Mouse (Mus musculus): Measurements from ENCODE around the gene Kptn. TPM values are rescaled to one million over a fixed set of nuclear protein-coding genes. Genes with fewer than 3 reads are reported as not detected.

Kptn gene
- polyA plus RNA-seq (2012; rRNA removed; ENCODE audit: low replicate concordance): 13.4 and 26.8 TPM in 2 replicates

DNA sequence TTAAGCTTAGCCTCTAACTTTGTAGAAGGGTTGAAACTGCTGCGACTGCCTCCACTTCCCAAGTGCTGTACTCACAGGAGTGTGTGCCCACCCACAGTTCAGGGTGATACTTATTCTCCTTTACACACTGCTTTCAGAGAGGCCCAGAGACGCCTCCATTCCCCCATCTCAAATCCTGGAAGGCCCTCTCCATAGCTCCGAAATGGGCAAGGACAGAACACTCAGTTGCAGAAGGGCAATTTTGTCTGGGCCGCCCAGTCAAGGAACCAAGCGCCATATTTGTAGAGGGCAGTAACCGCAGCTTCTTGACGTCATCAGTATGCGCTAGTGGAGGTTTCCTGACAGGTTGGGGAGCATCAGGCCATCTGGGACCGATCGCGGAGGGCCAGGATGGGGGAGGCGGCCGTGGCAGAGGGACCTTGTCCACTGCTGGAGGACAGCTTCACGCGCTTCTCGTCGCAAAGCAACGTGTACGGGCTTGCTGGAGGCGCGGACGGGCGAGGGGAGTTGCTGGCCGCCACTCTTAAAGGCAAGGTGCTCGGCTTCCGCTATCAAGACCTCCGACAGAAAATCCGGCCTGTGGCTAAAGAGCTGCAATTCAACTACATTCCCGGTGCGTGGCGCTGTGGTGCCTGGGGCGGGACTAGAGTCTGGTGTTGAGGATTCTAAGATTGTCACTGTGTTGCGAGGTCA, at the start of gene Kptn:
Kptn (plus strand) TSS at position 327 of the 693 bp plus-strand sequence.

DNA sequence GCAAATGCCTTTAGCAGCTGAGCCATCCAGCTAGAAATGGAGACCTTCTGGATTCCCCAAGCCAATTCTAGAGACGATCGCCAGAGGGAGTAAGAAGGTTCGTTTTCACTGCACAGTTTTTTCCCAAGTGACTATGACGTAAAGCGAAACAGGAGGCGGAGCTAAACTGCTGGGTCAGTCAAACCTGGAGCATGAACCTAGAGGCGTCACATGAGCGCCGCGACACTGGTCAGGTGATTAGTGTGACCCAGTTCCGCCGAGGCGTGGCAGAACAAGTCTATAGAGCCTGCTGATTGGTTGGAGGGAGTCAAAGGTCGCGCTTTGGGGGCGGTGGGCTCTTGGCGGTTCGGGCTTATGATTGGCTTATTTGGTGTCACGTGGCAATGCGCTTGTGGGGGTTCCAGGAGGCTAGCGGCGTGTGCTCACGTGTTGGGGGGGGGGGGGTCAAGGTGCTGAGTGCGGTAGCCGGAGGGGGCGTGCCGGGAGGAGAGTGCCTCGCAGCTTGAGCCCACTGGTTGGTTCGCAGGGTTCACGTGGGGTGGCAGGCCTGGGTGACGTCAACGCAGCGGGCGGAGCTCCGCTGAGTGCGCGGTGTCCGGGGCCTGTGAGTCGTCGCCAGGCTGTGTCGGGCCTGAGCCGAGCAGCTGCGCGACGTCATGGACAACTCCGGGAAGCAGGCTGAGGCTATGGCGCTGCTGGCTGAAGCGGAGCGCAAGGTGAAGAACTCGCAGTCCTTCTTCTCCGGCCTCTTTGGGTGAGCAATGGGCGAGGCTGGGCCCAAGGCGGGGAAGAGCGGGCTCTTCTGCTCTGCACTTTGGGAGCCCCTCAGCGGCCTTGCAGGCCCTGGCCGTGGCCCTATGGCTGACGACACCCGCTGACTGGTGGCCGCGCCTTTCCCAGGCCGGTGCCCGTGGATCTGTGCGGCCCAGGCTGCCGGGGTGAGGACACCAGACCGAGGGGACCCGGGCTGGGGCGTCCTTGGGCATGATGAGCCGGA, 21.4 kb upstream of the Kptn start, which contains the start of gene Napa:
Napa (plus strand) TSS at position 438 of the 997 bp plus-strand sequence.

GRCm38 (mm10) chr7:16129421-16129845, 9.7 kb downstream of the Kptn start, which contains the start of gene Slc8a2:
Gene Slc8a2, plus strand, starts transcription at chr7:16129826.

DNA sequence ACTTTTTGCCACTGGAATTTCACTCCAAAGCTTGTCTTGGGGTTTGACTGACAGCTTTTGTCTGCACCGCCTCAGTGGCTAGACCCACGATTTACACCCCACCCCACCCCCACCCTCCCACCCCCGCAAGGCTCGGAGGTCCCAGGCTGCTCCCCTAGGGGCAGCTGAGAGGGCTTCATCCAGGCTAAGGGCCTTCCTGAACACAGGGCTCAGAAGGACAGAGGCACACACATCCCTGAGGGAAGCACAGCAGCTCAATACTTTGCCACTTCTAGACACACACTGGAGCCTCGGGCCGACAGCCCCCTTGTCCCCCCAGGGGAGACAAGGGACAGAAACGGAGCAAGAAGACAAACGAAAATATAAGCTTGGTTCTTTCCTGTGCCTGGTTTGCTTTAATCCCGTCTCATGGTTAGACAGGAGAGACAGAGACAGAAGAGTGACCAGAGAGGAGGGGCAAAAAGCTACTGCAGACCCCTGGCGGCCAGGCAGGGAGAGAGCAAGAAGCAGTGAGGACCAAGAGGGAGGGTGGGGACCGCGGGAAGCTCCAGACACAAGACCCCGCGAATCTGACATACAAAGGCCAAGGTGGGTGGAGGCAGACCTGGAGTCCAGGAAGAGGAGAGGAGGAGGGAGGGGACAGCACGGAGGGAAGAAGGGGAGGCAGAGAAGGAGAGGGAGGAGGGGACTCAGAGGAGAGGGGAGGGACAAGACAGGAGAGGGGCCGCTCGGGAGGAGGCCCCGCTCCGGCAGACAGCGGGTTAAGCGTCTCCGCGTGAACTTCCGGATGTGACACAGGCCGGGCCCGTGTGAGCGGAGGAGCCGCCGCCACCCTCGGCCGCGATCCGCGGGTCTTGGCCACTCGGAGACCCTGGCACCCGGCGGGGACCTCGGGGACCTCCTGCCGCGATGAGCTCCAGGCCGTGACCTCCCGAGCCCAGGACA, 55.2 kb downstream of the Kptn start, which contains the start of gene Meis3:
Meis3 (plus strand) TSS at position 494 of the 945 bp plus-strand sequence.

Other genes starting within 250 kb of the Kptn start
- not detected in 2 replicates for gene Crx, start 239.9 kb upstream of the Kptn start, polyA plus RNA-seq (2012; rRNA removed; ENCODE audit: low replicate concordance)
- gene Crxos, start 237.3 kb upstream of the Kptn start, polyA plus RNA-seq (2012; rRNA removed; ENCODE audit: low replicate concordance): not detected in 2 replicates
- 232 and 417 TPM in 2 replicates for gene Selenow, start 197.5 kb upstream of the Kptn start, polyA plus RNA-seq (2012; rRNA removed; ENCODE audit: low replicate concordance)
- 49.3 and 70.6 TPM in 2 replicates for gene Nop53, start 173.8 kb upstream of the Kptn start, polyA plus RNA-seq (2012; rRNA removed; ENCODE audit: low replicate concordance)
- 13.9 and 16.5 TPM in 2 replicates for gene Ehd2, start 152.3 kb upstream of the Kptn start, polyA plus RNA-seq (2012; rRNA removed; ENCODE audit: low replicate concordance)
- gene Bicra, start 72.0 kb upstream of the Kptn start, polyA plus RNA-seq (2012; rRNA removed; ENCODE audit: low replicate concordance): 21.7 and 24.8 TPM in 2 replicates
- gene Zfp541, start 58.1 kb upstream of the Kptn start, polyA plus RNA-seq (2012; rRNA removed; ENCODE audit: low replicate concordance): 0.04 TPM in 1 of 2 replicates, not detected in the other
- 166 and 199 TPM in 2 replicates for gene Napa, start 21.4 kb upstream of the Kptn start, polyA plus RNA-seq (2012; rRNA removed; ENCODE audit: low replicate concordance)
- gene Slc8a2, start 9.9 kb downstream of the Kptn start, polyA plus RNA-seq (2012; rRNA removed; ENCODE audit: low replicate concordance): 1.4 and 1.8 TPM in 2 replicates
- gene Meis3, start 55.2 kb downstream of the Kptn start, polyA plus RNA-seq (2012; rRNA removed; ENCODE audit: low replicate concordance): 17.4 and 19.3 TPM in 2 replicates
- 29.2 and 30.2 TPM in 2 replicates for gene Dhx34, start 102.1 kb downstream of the Kptn start, polyA plus RNA-seq (2012; rRNA removed; ENCODE audit: low replicate concordance)
- gene C5ar2, start 124.3 kb downstream of the Kptn start, polyA plus RNA-seq (2012; rRNA removed; ENCODE audit: low replicate concordance): 0.22 and 0.33 TPM in 2 replicates
- gene C5ar1, start 139.6 kb downstream of the Kptn start, polyA plus RNA-seq (2012; rRNA removed; ENCODE audit: low replicate concordance): 3.1 and 3.9 TPM in 2 replicates
- 123 and 203 TPM in 2 replicates for gene Inafm1, start 153.7 kb downstream of the Kptn start, polyA plus RNA-seq (2012; rRNA removed; ENCODE audit: low replicate concordance)
- gene Ccdc9, start 166.9 kb downstream of the Kptn start, polyA plus RNA-seq (2012; rRNA removed; ENCODE audit: low replicate concordance): 17.7 and 25.4 TPM in 2 replicates
- gene Bbc3, start 188.5 kb downstream of the Kptn start, polyA plus RNA-seq (2012; rRNA removed; ENCODE audit: low replicate concordance): 26.1 and 54.3 TPM in 2 replicates

All from duodenum, adult 2 months (tissue).